In the genomic region with DNA sequence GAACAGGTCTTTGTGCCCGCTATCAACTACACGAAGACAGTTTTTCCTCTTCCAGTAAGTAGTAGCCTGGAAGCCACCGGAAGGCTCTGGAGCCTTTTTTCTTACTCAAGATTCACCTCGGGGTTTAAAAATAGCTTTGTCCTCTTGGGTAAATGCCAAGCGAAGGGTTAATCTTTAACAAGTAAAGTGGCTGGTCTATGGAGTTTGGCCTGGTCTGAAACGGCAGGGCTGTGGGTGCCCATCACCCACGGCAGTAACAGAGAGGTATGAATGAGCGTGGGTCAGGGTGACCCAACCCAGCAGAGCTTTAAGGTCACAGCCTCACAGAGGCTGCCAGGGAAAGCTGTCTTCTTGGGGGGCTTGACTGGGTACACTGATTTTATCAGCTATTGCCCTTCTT, we compare ENCODE assay signal across 14 mouse cellular contexts. TPM values are rescaled to one million over a fixed set of nuclear protein-coding genes. Genes with fewer than 3 reads are reported as not detected.
DNase-seq lines count a peak whose midpoint lies in the region; ATAC-seq lines count a peak whose summit lies in the region.
"Had no signal": no experiment of that assay in that cellular context is flagged by ENCODE, and none has a peak within 500 bp of the region (broad histone marks: within the 10 kb centered on the region; RNA-seq: fewer than 3 reads in every experiment).

No protein-coding gene starts in this region.

- H3K4me1 ChIP-seq in intestine, embryonic 15.5 days (replicated peaks): peaks cover 15% of the 10 kb centered on the region
- peaks cover 8% of the 10 kb centered on the region for H3K4me1 ChIP-seq in liver, embryonic 16.5 days (ENCODE audit: control insufficient read depth, low read depth, low read length)

- H3K4me2 ChIP-seq in intestine, embryonic 15.5 days (replicated peaks): peak overlapping the region; percentile 45; the same call in 1 of the 2 replicates
- H3K4me2 ChIP-seq in liver, embryonic 16.5 days (ENCODE audit: low read depth, low read length): peak overlapping the region; percentile 36; the same call in 1 of the 2 replicates
- H3K4me2 ChIP-seq: midbrain, embryonic 15.5 days; neural tube, embryonic 15.5 days had no signal

- peak; percentile 80 for ATAC-seq in intestine, embryonic 15.5 days
- peak; percentile 85 for ATAC-seq in liver, embryonic 16.5 days (ENCODE audit: low read depth)
- ATAC-seq: midbrain, embryonic 15.5 days had no signal

- H3K27ac ChIP-seq in intestine, embryonic 15.5 days: peak overlapping the region; percentile 84
- 0 out of 2 replicates have a peak overlapping the region, but pooled peaks have one; percentile 29 for H3K27ac ChIP-seq in liver, embryonic 16.5 days (ENCODE audit: low read length)
- H3K27ac ChIP-seq: embryonic facial prominence, embryonic 10.5 days; forebrain, embryonic 10.5 days; midbrain, embryonic 15.5 days; neural tube, embryonic 15.5 days had no signal

- H3K27me3 ChIP-seq in intestine, embryonic 15.5 days (replicated peaks): no peaks in the 10 kb centered on the region
- no peaks in the 10 kb centered on the region for H3K27me3 ChIP-seq in liver, embryonic 16.5 days (ENCODE audit: control insufficient read depth, insufficient read depth, low read depth, low read length)
- H3K27me3 ChIP-seq: midbrain, embryonic 15.5 days; neural tube, embryonic 15.5 days had no signal

- intact Hi-C loops in left cerebral cortex, postnatal 4 days (cut with DNase I): no loop called here

- no peaks in the 10 kb centered on the region for H3K9me3 ChIP-seq in intestine, embryonic 15.5 days
- H3K9me3 ChIP-seq in liver, embryonic 16.5 days (replicated peaks; ENCODE audit: control insufficient read depth, low read length): no peaks in the 10 kb centered on the region
- H3K9me3 ChIP-seq: embryonic facial prominence, embryonic 10.5 days; forebrain, embryonic 10.5 days; midbrain, embryonic 15.5 days; neural tube, embryonic 15.5 days had no signal

- 43% methylated on average over 8 of the region's 8 CpGs for WGBS in intestine, embryonic 15.5 days
- 50% methylated on average over 8 of the region's 8 CpGs for WGBS in liver, embryonic 16.5 days (ENCODE audit: insufficient replicate concordance)

- no peaks in the 10 kb centered on the region for H3K36me3 ChIP-seq in intestine, embryonic 15.5 days
- no peaks in the 10 kb centered on the region for H3K36me3 ChIP-seq in liver, embryonic 16.5 days (ENCODE audit: control insufficient read depth, insufficient read depth)
- H3K36me3 ChIP-seq: embryonic facial prominence, embryonic 10.5 days; forebrain, embryonic 10.5 days; midbrain, embryonic 15.5 days; neural tube, embryonic 15.5 days had no signal

- H3K4me3 ChIP-seq in intestine, embryonic 15.5 days (replicated peaks): peak overlapping the region; percentile 20; the same call in 1 of the 2 replicates
- H3K4me3 ChIP-seq in liver, embryonic 16.5 days (ENCODE audit: low read depth, low read length): peak overlapping the region; percentile 27
- H3K4me3 ChIP-seq: embryonic facial prominence, embryonic 10.5 days; forebrain, embryonic 10.5 days; midbrain, embryonic 15.5 days; neural tube, embryonic 15.5 days had no signal

- H3K9ac ChIP-seq in intestine, embryonic 15.5 days: no peak overlapping the region
- H3K9ac ChIP-seq in liver, embryonic 16.5 days (ENCODE audit: low read depth, low read length): no peak overlapping the region
- H3K9ac ChIP-seq: midbrain, embryonic 15.5 days; neural tube, embryonic 15.5 days had no signal

- DNase-seq in R1 (ENCODE audit: low read depth, low spot score): peak; percentile 21
- peak; percentile 68 for DNase-seq in kidney, postnatal 10 days
- DNase-seq in cerebellum, postnatal 4 days (ENCODE audit: low spot score in 2 of 2): no peak
- DNase-seq in left cerebral cortex, postnatal 4 days: no peak
- no peak for DNase-seq in natural killer cell, adult 2 months (ENCODE audit: low spot score in 2 of 2)
- DNase-seq in ovary, adult 18-20 months (ENCODE audit: low spot score): no peak
- DNase-seq: cerebellum, adult 11-12 months; right cerebral cortex, postnatal 14 days had no signal

RNA-seq across cellular contexts. Expression of a gene that starts 23.2 kb away (rescaled TPM):
- 50.1 and 57.2 TPM in 2 replicates for polyA plus RNA-seq in intestine, embryonic 15.5 days (2015; fragmentation: Nextera tagmentation; extraction: Ambion mirVana)
- polyA plus RNA-seq in liver, embryonic 16.5 days (2015; fragmentation: Nextera tagmentation; extraction: Ambion mirVana): 6.3 and 6.4 TPM in 2 replicates
- 100 to 1,000 TPM; 331 to 352 TPM for total RNA-seq in left cerebral cortex, postnatal 4 days (2021)

Comparison
In these comparisons a context has a peak if more than half of its experiments do, and no peak if none do; other contexts are left out.
1. DNase-seq: peak in R1 (single experiment) and kidney, postnatal 10 days (single experiment); none in cerebellum, postnatal 4 days (0 of 2), left cerebral cortex, postnatal 4 days (single experiment), natural killer cell, adult 2 months (0 of 2) and ovary, adult 18-20 months (single experiment).